Mouse (Mus musculus) small intestine, adult 2 months (tissue): ENCODE measurements at regions not wholly inside any gene's neighbourhood (a gene's known extent, or its start where the extent isn't known, plus 50 kb on each side); places are given as distances from the start of the nearest gene placed in this dataset.

Experiments used
- H3K27ac ChIP-seq: fragments of 200-500 bp; 2 replicates; pipeline ENCODE4 v1.5.1; 2012; ENCODE audit warnings: low read depth, low read length, control low read depth, inconsistent platforms; ENCODE audit not compliant: insufficient read depth
- H3K27me3 ChIP-seq: fragments of 200-500 bp; 2 replicates; pipeline ENCODE4 v1.6.1; 2012; ENCODE audit warnings: mild to moderate bottlenecking, moderate library complexity, low read length, inconsistent platforms; ENCODE audit not compliant: control insufficient read depth, insufficient read depth
- H3K36me3 ChIP-seq: fragments of 200-500 bp; 2 replicates; pipeline ENCODE4 v1.6.1; 2012; ENCODE audit warnings: mild to moderate bottlenecking, low read length, control low read depth, inconsistent platforms; ENCODE audit not compliant: control insufficient read depth, insufficient read depth
- H3K4me1 ChIP-seq: fragments of 200-500 bp; 2 replicates; pipeline ENCODE4 v1.6.1; 2012; ENCODE audit warnings: low read length, inconsistent platforms, mixed read lengths; ENCODE audit not compliant: control insufficient read depth, insufficient read depth, insufficient read length
- H3K4me3 ChIP-seq: fragments of 200-500 bp; 2 replicates; pipeline ENCODE4 v1.5.1; 2012; ENCODE audit warnings: low read depth, mild to moderate bottlenecking, control low read depth, inconsistent platforms, low read length, moderate library complexity
- CTCF ChIP-seq: fragments of 200-500 bp; IDR thresholded peaks from 2 replicates; pipeline ENCODE4 v1.5.1; 2012; ENCODE audit warnings: low read depth, mild to moderate bottlenecking, control low read depth, inconsistent platforms, low read length, moderate library complexity, mixed read lengths; ENCODE audit not compliant: insufficient replicate concordance, insufficient read length; ENCODE audit errors: extremely low read depth
- POLR2A ChIP-seq: fragments of 200-500 bp; IDR thresholded peaks from 2 replicates; pipeline ENCODE4 v1.6.1; 2012; ENCODE audit warnings: low read depth, mild to moderate bottlenecking, control low read depth, inconsistent platforms, low read length, moderate library complexity
- WGBS: fragments of 180-500 bp; shearing (Covaris S2); methylation state at CpG from one replicate; pipeline ENCODE4 v1.1.7; 2018; 5-methylcytosine and 5-hydroxymethylcytosine counted together

DNA sequence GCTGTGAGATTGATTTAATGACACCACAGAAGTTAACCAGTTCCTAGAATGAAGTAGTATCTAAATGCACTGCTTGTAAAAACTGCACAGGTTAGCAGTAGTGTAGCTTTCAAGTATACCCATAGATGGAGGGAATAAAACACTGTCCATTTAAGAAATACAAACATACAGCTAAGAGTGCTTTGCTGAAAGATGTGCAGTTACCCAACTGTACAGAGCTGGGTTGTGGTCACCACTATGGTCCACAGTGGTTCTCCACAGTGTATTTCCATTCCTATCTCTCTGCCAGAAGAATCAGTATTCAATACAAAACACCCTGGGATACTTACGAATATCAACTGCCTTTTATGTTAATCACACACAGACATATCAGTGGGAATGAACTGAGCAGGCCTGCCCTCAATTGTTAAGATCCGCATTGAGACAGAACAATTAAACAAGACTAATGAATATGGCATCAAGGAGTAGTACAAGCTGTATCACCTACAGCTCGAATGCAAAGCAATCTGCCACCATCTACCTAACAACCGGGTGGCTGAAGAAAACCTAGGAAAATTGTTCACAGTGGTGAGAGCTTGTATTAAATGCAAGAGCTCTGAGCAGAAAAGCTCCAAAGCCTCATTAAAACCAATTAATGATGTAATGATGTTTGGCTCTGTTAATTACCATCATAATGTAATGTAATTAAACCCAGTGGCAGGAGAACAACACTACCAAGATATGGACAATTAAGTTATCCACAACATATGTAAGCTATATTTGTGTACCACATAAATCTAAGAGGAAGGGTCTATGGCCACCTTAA, 165.6 kb downstream of the Ptger3 start:
- WGBS, result 79% methylated on average over 4 of the region's 4 CpGs
- Histone ChIP-seq H3K27me3 (no peaks in the 10 kb centered on the region), H3K27ac (no peak overlapping the region), H3K36me3 (no peaks in the 10 kb centered on the region), H3K4me3 (no peak overlapping the region), H3K4me1 (no peaks in the 10 kb centered on the region)
- no peak for TF ChIP-seq CTCF
- TF ChIP-seq POLR2A, result no peak

GRCm38 (mm10) chr3:157729711-157730367, 163.1 kb downstream of the Ptger3 start:
- H3K27me3 ChIP-seq, result no peaks in the 10 kb centered on the region
- H3K4me3 ChIP-seq, result no peak overlapping the region
- no peaks in the 10 kb centered on the region for H3K36me3 ChIP-seq
- no peak overlapping the region for H3K27ac ChIP-seq
- TF ChIP-seq POLR2A (no peak), CTCF (no peak)
- H3K4me1 ChIP-seq, result no peaks in the 10 kb centered on the region
- 69% methylated on average over 1 of the region's 1 CpGs for WGBS

DNA sequence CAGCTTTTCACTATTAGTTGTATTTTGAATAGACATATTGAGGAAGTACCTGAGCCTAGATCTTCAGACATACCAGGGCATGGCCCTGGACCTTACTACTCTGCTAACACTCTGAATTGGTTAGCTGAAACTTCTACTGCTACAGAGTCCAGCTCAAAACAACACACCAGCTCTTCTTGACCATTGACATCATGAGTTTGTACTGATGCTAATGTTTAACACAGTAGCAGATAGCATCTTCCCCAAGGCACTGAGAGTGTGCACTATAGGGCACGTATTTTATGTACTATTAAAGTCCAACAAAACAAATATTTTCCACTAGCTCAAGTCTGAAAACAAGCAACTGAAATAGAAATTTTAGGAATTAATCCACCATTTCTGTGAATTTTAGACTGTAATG, 157.8 kb downstream of the Ptger3 start:
- Histone ChIP-seq H3K4me1 (no peaks in the 10 kb centered on the region), H3K36me3 (no peaks in the 10 kb centered on the region), H3K4me3 (no peak overlapping the region), H3K27me3 (no peaks in the 10 kb centered on the region), H3K27ac (no peak overlapping the region)
- TF ChIP-seq POLR2A, result no peak
- WGBS, result 47% methylated on average over 1 of the region's 1 CpGs

GRCm38 (mm10) chr3:157723184-157723583, 156.5 kb downstream of the Ptger3 start:
- no peak overlapping the region for H3K4me3 ChIP-seq
- no peak overlapping the region for H3K27ac ChIP-seq
- no peaks in the 10 kb centered on the region for H3K27me3 ChIP-seq
- TF ChIP-seq POLR2A (no peak), CTCF (no peak)
- WGBS, result 39% methylated on average over 5 of the region's 5 CpGs
- H3K36me3 ChIP-seq, result no peaks in the 10 kb centered on the region
- no peaks in the 10 kb centered on the region for H3K4me1 ChIP-seq

GRCm38 (mm10) chr3:157717313-157717921, 150.7 kb downstream of the Ptger3 start:
- no peaks in the 10 kb centered on the region for H3K27me3 ChIP-seq
- no peak overlapping the region for H3K27ac ChIP-seq
- no peaks in the 10 kb centered on the region for H3K36me3 ChIP-seq
- H3K4me1 ChIP-seq, result no peaks in the 10 kb centered on the region
- no peak for TF ChIP-seq POLR2A
- peak; percentile 73; the same call in 1 of the 2 replicates for TF ChIP-seq CTCF
- 15% methylated on average over 7 of the region's 7 CpGs for WGBS
- no peak overlapping the region for H3K4me3 ChIP-seq

- Histone ChIP-seq H3K4me3 (no peak overlapping the region), H3K4me1 (no peaks in the 10 kb centered on the region), H3K27ac (no peak overlapping the region), H3K27me3 (no peaks in the 10 kb centered on the region), H3K36me3 (no peaks in the 10 kb centered on the region)
- 76% methylated on average over 3 of the region's 3 CpGs for WGBS
- no peak for TF ChIP-seq CTCF
- no peak for TF ChIP-seq POLR2A
Observed at GRCm38 (mm10) chr3:157714023-157714422, 147.3 kb downstream of the Ptger3 start.

GRCm38 (mm10) chr3:157710790-157711381, 144.2 kb downstream of the Ptger3 start:
- Histone ChIP-seq H3K4me1 (no peaks in the 10 kb centered on the region), H3K4me3 (no peak overlapping the region), H3K27ac (no peak overlapping the region), H3K36me3 (no peaks in the 10 kb centered on the region), H3K27me3 (no peaks in the 10 kb centered on the region)
- TF ChIP-seq CTCF (no peak), POLR2A (no peak)
- 88% methylated on average over 1 of the region's 1 CpGs for WGBS
